Mouse (Mus musculus) cortical plate, adult 2 months (tissue): ENCODE measurements around the gene 1700069L16Rik.
A peak's percentile ranks its signal among the peaks of the same experiment; 100 is the strongest.

Experiments used
- CTCF ChIP-seq: fragments of 200-500 bp; IDR thresholded peaks from 2 replicates; pipeline ENCODE4 v1.5.1; 2011; ENCODE audit warnings: mild to moderate bottlenecking, control low read depth, low read length; ENCODE audit not compliant: insufficient read depth; ENCODE audit errors: extremely low read depth
- POLR2A ChIP-seq: fragments of 200-500 bp; IDR thresholded peaks from 2 replicates; pipeline ENCODE4 v1.6.1; 2011; ENCODE audit warnings: mild to moderate bottlenecking, low read length, control low read depth; ENCODE audit not compliant: insufficient read depth; ENCODE audit errors: extremely low read depth

DNA sequence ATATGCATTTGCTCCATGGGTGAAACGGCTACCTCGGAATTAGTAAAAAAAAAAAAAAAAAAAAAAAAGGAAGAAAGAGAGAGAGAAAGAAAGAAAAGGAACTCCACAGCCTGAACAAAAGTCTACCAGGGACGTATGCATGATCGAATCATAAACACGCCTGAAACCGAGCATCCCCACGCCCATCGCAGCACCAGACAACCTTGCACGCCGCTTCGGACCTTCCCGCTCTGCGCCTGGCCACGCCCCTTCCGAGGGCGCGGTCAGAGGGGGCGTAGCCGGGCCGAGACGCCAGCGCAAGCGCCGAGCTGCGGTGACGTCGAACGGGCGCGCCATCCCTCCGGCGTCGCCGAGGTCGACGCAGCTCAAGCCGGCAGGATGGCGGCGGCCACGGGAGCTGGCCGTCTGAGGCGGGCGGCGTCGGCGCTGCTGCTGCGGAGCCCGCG, 47.9 kb upstream of the 1700069L16Rik start, which contains the start of the genes Sart3 and Iscu:
- TF ChIP-seq POLR2A, result 0 out of 2 replicates have a peak, but pooled peaks have one; percentile 39
- no peak for TF ChIP-seq CTCF
